In the genomic region with DNA sequence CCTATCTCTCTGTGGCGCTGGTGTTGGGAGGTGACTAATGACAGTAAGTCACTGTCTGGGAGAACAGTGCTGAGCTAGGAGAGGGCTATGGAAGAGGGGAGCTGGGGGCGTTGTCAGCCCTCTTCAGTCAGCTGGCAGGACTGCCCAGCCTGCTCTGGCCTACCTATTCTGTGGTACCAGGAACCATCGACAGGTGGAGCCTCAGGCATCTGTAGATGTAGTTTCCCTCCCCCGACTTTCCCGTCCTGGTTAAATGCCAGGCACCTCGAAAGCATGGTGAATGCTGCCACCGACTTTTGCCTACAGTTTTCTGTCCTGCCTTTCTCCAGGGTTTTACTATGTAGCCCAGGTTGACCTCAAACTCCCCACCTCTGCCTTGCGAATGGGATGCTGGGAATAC, we compare ENCODE assay signal across 13 mouse cellular contexts. TPM values are rescaled to one million over a fixed set of nuclear protein-coding genes. Genes with fewer than 3 reads are reported as not detected.
A peak's percentile ranks its signal among the peaks of the same experiment; 100 is the strongest.
DNase-seq lines count a peak whose midpoint lies in the region; ATAC-seq and TF ChIP-seq lines count a peak whose summit lies in the region.
"Had no signal": no experiment of that assay in that cellular context is flagged by ENCODE, and none has a peak within 500 bp of the region (broad histone marks: within the 10 kb centered on the region; RNA-seq: fewer than 3 reads in every experiment).

No protein-coding gene starts in this region.

- peaks cover 34% of the 10 kb centered on the region for H3K36me3 ChIP-seq in intestine, postnatal 0 days (ENCODE audit: control insufficient read depth, insufficient read depth)
- peaks cover 12% of the 10 kb centered on the region for H3K36me3 ChIP-seq in intestine, embryonic 16.5 days (ENCODE audit: control insufficient read depth, insufficient read depth, low read length)
- peaks cover 44% of the 10 kb centered on the region for H3K36me3 ChIP-seq in midbrain, postnatal 0 days (ENCODE audit: insufficient read depth, low read length)
- H3K36me3 ChIP-seq in midbrain, embryonic 11.5 days (ENCODE audit: control insufficient read depth, insufficient read depth, low read length) = 0 out of 2 replicates have a peak, but pooled peaks cover 3% of the 10 kb centered on the region
- no peaks in the 10 kb centered on the region for H3K36me3 ChIP-seq in thymus, adult 2 months (ENCODE audit: control insufficient read depth, insufficient read depth, low read length)

- 56% methylated on average over 8 of the region's 8 CpGs for WGBS in intestine, postnatal 0 days
- 46% methylated on average over 8 of the region's 8 CpGs for WGBS in intestine, embryonic 16.5 days
- 76% methylated on average over 8 of the region's 8 CpGs for WGBS in midbrain, postnatal 0 days
- WGBS in midbrain, embryonic 11.5 days = 70% methylated on average over 8 of the region's 8 CpGs
- WGBS in thymus, adult 2 months = 68% methylated on average over 8 of the region's 8 CpGs

- peak; percentile 58 for TF ChIP-seq CTCF in intestine, postnatal 0 days (IDR thresholded peaks at IDR 0.05; ENCODE audit: low read depth)
- peak; percentile 46 for TF ChIP-seq CTCF in midbrain, postnatal 0 days (IDR thresholded peaks at IDR 0.05)
- no peak for TF ChIP-seq CTCF in thymus, adult 2 months (IDR thresholded peaks at IDR 0.05; ENCODE audit: borderline replicate concordance, control insufficient read depth, extremely low read depth, insufficient read depth, low read length, poor library complexity)

- H3K27ac ChIP-seq in intestine, postnatal 0 days (ENCODE audit: low read depth, low read length) = no peak overlapping the region
- no peak overlapping the region for H3K27ac ChIP-seq in intestine, embryonic 16.5 days (ENCODE audit: low read length)
- no peak overlapping the region for H3K27ac ChIP-seq in midbrain, postnatal 0 days (ENCODE audit: low read depth, low read length)
- no peak overlapping the region for H3K27ac ChIP-seq in midbrain, embryonic 11.5 days (ENCODE audit: low read depth, low read length)
- H3K27ac ChIP-seq in thymus, adult 2 months (ENCODE audit: control insufficient read depth, insufficient read depth, low read length) = no peak overlapping the region
- H3K27ac ChIP-seq: heart, embryonic 13.5 days; intestine, embryonic 15.5 days; lung, embryonic 15.5 days had no signal

- peak; percentile 49 for DNase-seq in midbrain, postnatal 0 days (ENCODE audit: low spot score)
- no peak for DNase-seq in midbrain, embryonic 11.5 days (ENCODE audit: low spot score, missing footprints)
- DNase-seq in ZHBTc4 (ENCODE audit: low read depth, low spot score) = peak; percentile 72
- DNase-seq in kidney, postnatal 4 days = peak; percentile 63 to 76
- DNase-seq in thymus, adult 2 months = no peak
- DNase-seq: spleen, adult 18-20 months had no signal

- ATAC-seq in intestine, postnatal 0 days = no peak
- no peak for ATAC-seq in intestine, embryonic 16.5 days
- ATAC-seq in midbrain, postnatal 0 days (ENCODE audit: low FRiP score) = no peak
- no peak for ATAC-seq in midbrain, embryonic 11.5 days (ENCODE audit: low FRiP score)
- ATAC-seq in activated CD4-positive, CD25-positive, alpha-beta regulatory T cell, adult 4 months = no peak
- ATAC-seq: intestine, embryonic 15.5 days had no signal

- no peak for TF ChIP-seq POLR2A in thymus, adult 2 months (IDR thresholded peaks at IDR 0.05; ENCODE audit: control insufficient read depth, extremely low read depth, insufficient read depth, low read length, poor library complexity)

- no peaks in the 10 kb centered on the region for H3K9me3 ChIP-seq in intestine, postnatal 0 days (ENCODE audit: control insufficient read depth)
- H3K9me3 ChIP-seq in intestine, embryonic 16.5 days (ENCODE audit: control insufficient read depth, low read length) = no peaks in the 10 kb centered on the region
- H3K9me3 ChIP-seq in midbrain, postnatal 0 days (ENCODE audit: low read length) = no peaks in the 10 kb centered on the region
- no peaks in the 10 kb centered on the region for H3K9me3 ChIP-seq in midbrain, embryonic 11.5 days (ENCODE audit: control insufficient read depth, low read length)
- H3K9me3 ChIP-seq: intestine, embryonic 15.5 days; lung, embryonic 15.5 days had no signal

- H3K4me2 ChIP-seq in intestine, postnatal 0 days (replicated peaks; ENCODE audit: low read depth) = no peak overlapping the region
- no peak overlapping the region for H3K4me2 ChIP-seq in intestine, embryonic 16.5 days (ENCODE audit: low read depth, low read length)
- no peak overlapping the region for H3K4me2 ChIP-seq in midbrain, postnatal 0 days (ENCODE audit: low read depth, low read length, poor library complexity, severe bottlenecking)
- H3K4me2 ChIP-seq in midbrain, embryonic 11.5 days = no peak overlapping the region
- H3K4me2 ChIP-seq: heart, embryonic 13.5 days; intestine, embryonic 15.5 days; lung, embryonic 15.5 days had no signal

- peaks cover 6% of the 10 kb centered on the region for H3K4me1 ChIP-seq in intestine, postnatal 0 days (replicated peaks; ENCODE audit: control insufficient read depth, insufficient read depth, low read length)
- H3K4me1 ChIP-seq in intestine, embryonic 16.5 days (ENCODE audit: control insufficient read depth, insufficient read depth, low read length) = peaks cover 7% of the 10 kb centered on the region
- 0 out of 2 replicates have a peak, but pooled peaks cover 6% of the 10 kb centered on the region for H3K4me1 ChIP-seq in midbrain, postnatal 0 days (ENCODE audit: insufficient read depth, low read length)
- peaks cover 8% of the 10 kb centered on the region for H3K4me1 ChIP-seq in midbrain, embryonic 11.5 days (ENCODE audit: control insufficient read depth, insufficient read depth, low read length)
- H3K4me1 ChIP-seq in thymus, adult 2 months (replicated peaks; ENCODE audit: control insufficient read depth, insufficient read depth, low read length) = peaks cover 5% of the 10 kb centered on the region

- H3K9ac ChIP-seq in intestine, postnatal 0 days (ENCODE audit: low read depth, low read length) = no peak overlapping the region
- no peak overlapping the region for H3K9ac ChIP-seq in intestine, embryonic 16.5 days (ENCODE audit: low read depth, low read length)
- no peak overlapping the region for H3K9ac ChIP-seq in midbrain, postnatal 0 days (replicated peaks; ENCODE audit: low read length, poor library complexity, severe bottlenecking)
- H3K9ac ChIP-seq in midbrain, embryonic 11.5 days (ENCODE audit: low read length) = no peak overlapping the region
- H3K9ac ChIP-seq: heart, embryonic 13.5 days; intestine, embryonic 15.5 days; lung, embryonic 15.5 days had no signal

- H3K27me3 ChIP-seq in intestine, postnatal 0 days (replicated peaks; ENCODE audit: control insufficient read depth, insufficient read depth, low read length) = no peaks in the 10 kb centered on the region
- no peaks in the 10 kb centered on the region for H3K27me3 ChIP-seq in intestine, embryonic 16.5 days (replicated peaks; ENCODE audit: control insufficient read depth, insufficient read depth, low read length)
- H3K27me3 ChIP-seq in midbrain, postnatal 0 days (ENCODE audit: insufficient read depth, low read length) = no peaks in the 10 kb centered on the region
- no peaks in the 10 kb centered on the region for H3K27me3 ChIP-seq in midbrain, embryonic 11.5 days (ENCODE audit: control insufficient read depth, insufficient read depth, low read length)
- H3K27me3 ChIP-seq in thymus, adult 2 months (ENCODE audit: control insufficient read depth, insufficient read depth, low read length) = no peaks in the 10 kb centered on the region
- H3K27me3 ChIP-seq: heart, embryonic 13.5 days; intestine, embryonic 15.5 days; lung, embryonic 15.5 days had no signal

- H3K4me3 ChIP-seq in intestine, postnatal 0 days (ENCODE audit: low read depth, low read length) = no peak overlapping the region
- H3K4me3 ChIP-seq in intestine, embryonic 16.5 days (ENCODE audit: low read length) = no peak overlapping the region
- no peak overlapping the region for H3K4me3 ChIP-seq in midbrain, postnatal 0 days (ENCODE audit: low read depth, low read length)
- no peak overlapping the region for H3K4me3 ChIP-seq in midbrain, embryonic 11.5 days (ENCODE audit: low read depth, low read length)
- H3K4me3 ChIP-seq in thymus, adult 2 months (ENCODE audit: control insufficient read depth, insufficient read depth, low read length) = no peak overlapping the region
- H3K4me3 ChIP-seq: heart, embryonic 13.5 days; intestine, embryonic 15.5 days; lung, embryonic 15.5 days; myocyte had no signal

RNA-seq across cellular contexts. Expression of a gene that starts 4.0 kb away (rescaled TPM):
- polyA plus RNA-seq in intestine, postnatal 0 days (2015; fragmentation: Nextera tagmentation; extraction: Ambion mirVana) = 90.6 and 103 TPM in 2 replicates
- polyA plus RNA-seq in intestine, embryonic 16.5 days (2015; fragmentation: Nextera tagmentation; extraction: Ambion mirVana) = 141 and 162 TPM in 2 replicates
- 173 and 196 TPM in 2 replicates for total RNA-seq in midbrain, postnatal 0 days (2014; rRNA removed)
- 102 and 107 TPM in 2 replicates for polyA plus RNA-seq in midbrain, postnatal 0 days (2015; fragmentation: Nextera tagmentation; extraction: Ambion mirVana)
- polyA plus RNA-seq in midbrain, embryonic 11.5 days (2014; fragmentation: Nextera tagmentation; extraction: Ambion mirVana) = 129 and 155 TPM in 2 replicates
- polyA plus RNA-seq in activated CD4-positive, CD25-positive, alpha-beta regulatory T cell, adult 4 months (2017; shearing (Covaris generic)) = 100 to 1,000 TPM in 1 of 2 experiments, 10 to 100 TPM in 1; 52.9 to 648 TPM
- 495 and 552 TPM in 2 replicates for polyA plus RNA-seq in thymus, adult 2 months (2012; rRNA removed)

RNA-seq across cellular contexts. Expression of a gene that starts 4.1 kb away (rescaled TPM):
- 4.3 and 4.4 TPM in 2 replicates for polyA plus RNA-seq in intestine, postnatal 0 days (2015; fragmentation: Nextera tagmentation; extraction: Ambion mirVana)
- polyA plus RNA-seq in intestine, embryonic 16.5 days (2015; fragmentation: Nextera tagmentation; extraction: Ambion mirVana) = 6.8 and 7.8 TPM in 2 replicates
- total RNA-seq in midbrain, postnatal 0 days (2014; rRNA removed) = 31.4 and 37.3 TPM in 2 replicates
- 25.3 and 26.2 TPM in 2 replicates for polyA plus RNA-seq in midbrain, postnatal 0 days (2015; fragmentation: Nextera tagmentation; extraction: Ambion mirVana)
- 9.2 and 9.3 TPM in 2 replicates for polyA plus RNA-seq in midbrain, embryonic 11.5 days (2014; fragmentation: Nextera tagmentation; extraction: Ambion mirVana)
- 1 to 10 TPM; 4.1 to 4.7 TPM for polyA plus RNA-seq in activated CD4-positive, CD25-positive, alpha-beta regulatory T cell, adult 4 months (2017; shearing (Covaris generic))
- 13.7 and 15.3 TPM in 2 replicates for polyA plus RNA-seq in thymus, adult 2 months (2012; rRNA removed)

RNA-seq across cellular contexts. Expression of a gene that starts 24.5 kb away (rescaled TPM):
- polyA plus RNA-seq in intestine, postnatal 0 days (2015; fragmentation: Nextera tagmentation; extraction: Ambion mirVana) = 48.7 and 50.2 TPM in 2 replicates
- 21.5 and 26.6 TPM in 2 replicates for polyA plus RNA-seq in intestine, embryonic 16.5 days (2015; fragmentation: Nextera tagmentation; extraction: Ambion mirVana)
- 34.6 and 36.0 TPM in 2 replicates for total RNA-seq in midbrain, postnatal 0 days (2014; rRNA removed)
- polyA plus RNA-seq in midbrain, postnatal 0 days (2015; fragmentation: Nextera tagmentation; extraction: Ambion mirVana) = 30.7 and 34.8 TPM in 2 replicates
- polyA plus RNA-seq in midbrain, embryonic 11.5 days (2014; fragmentation: Nextera tagmentation; extraction: Ambion mirVana) = 8.4 and 9.5 TPM in 2 replicates
- 1 to 10 TPM; 2.3 to 2.9 TPM for polyA plus RNA-seq in activated CD4-positive, CD25-positive, alpha-beta regulatory T cell, adult 4 months (2017; shearing (Covaris generic))
- 29.8 and 32.6 TPM in 2 replicates for polyA plus RNA-seq in thymus, adult 2 months (2012; rRNA removed)

Comparison
In these comparisons a context has a peak if more than half of its experiments do, and no peak if none do; other contexts are left out.
1. DNase-seq: peak in midbrain, postnatal 0 days (single experiment), ZHBTc4 (single experiment) and kidney, postnatal 4 days (2 of 2); none in midbrain, embryonic 11.5 days (single experiment) and thymus, adult 2 months (single experiment).